Mouse (Mus musculus) lung, postnatal 0 days (tissue): ENCODE measurements at regions not wholly inside any gene's neighbourhood (a gene's known extent, or its start where the extent isn't known, plus 50 kb on each side); places are given as distances from the start of the nearest gene placed in this dataset.

Experiments
- CTCF ChIP-seq: IDR thresholded peaks from 2 replicates; pipeline ENCODE4 v1.5.1; 2016; ENCODE audit warnings: antibody characterized with exemption, mild to moderate bottlenecking
- EP300 ChIP-seq: IDR thresholded peaks from 2 replicates; pipeline ENCODE4 v1.6.1; 2016; ENCODE audit warnings: antibody characterized with exemption, mild to moderate bottlenecking, control low read depth

GRCm38 (mm10) chr9:74621957-74622356, 239.8 kb upstream of the Onecut1 start:
- TF ChIP-seq CTCF (no peak), EP300 (no peak)
